Mouse (Mus musculus): Measurements from ENCODE around the gene Tnrc6c.

DNA sequence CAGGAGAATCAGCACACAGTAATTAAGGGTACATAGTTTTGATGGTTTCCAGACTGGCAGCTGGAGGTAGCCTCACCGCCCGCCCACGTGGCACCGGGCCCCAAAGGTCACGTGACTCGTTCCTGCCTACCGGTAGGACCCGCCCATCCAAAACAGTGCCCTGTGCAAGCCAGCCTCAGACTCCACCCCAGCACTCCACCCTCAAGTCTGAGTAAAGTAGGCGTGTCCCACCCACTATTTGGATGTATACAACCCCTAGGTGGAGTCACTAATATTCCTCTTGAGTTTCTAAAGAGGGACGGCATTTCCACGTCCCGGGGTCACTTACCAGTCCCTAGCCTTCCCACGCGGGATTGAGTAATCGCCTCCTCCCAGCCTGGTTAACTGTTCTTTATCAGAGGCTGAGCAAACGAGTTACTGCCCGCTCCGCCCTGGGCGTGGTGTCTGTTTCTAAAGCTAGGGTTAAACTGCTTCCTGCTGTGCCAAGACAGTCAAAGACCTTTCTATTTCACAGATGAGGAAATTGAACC is 126.6 kb downstream of the Tnrc6c start:
- TF ChIP-seq CTCF (IDR thresholded peaks at IDR 0.05), result peak; percentile 53
- TF ChIP-seq EP300 (IDR thresholded peaks at IDR 0.05), result peak; percentile 64; the same call in 1 of the 2 replicates

Data from lung, postnatal 0 days (tissue).